Mouse (Mus musculus) retina, adult 2 months (tissue): ENCODE results near the gene Prkce.

Source experiments
- DNase-seq: peaks from one replicate; pipeline ENCODE4 v3.0.0-alpha.2; 2012; ENCODE audit warnings: low read depth, low spot score

Gene Prkce

DNA sequence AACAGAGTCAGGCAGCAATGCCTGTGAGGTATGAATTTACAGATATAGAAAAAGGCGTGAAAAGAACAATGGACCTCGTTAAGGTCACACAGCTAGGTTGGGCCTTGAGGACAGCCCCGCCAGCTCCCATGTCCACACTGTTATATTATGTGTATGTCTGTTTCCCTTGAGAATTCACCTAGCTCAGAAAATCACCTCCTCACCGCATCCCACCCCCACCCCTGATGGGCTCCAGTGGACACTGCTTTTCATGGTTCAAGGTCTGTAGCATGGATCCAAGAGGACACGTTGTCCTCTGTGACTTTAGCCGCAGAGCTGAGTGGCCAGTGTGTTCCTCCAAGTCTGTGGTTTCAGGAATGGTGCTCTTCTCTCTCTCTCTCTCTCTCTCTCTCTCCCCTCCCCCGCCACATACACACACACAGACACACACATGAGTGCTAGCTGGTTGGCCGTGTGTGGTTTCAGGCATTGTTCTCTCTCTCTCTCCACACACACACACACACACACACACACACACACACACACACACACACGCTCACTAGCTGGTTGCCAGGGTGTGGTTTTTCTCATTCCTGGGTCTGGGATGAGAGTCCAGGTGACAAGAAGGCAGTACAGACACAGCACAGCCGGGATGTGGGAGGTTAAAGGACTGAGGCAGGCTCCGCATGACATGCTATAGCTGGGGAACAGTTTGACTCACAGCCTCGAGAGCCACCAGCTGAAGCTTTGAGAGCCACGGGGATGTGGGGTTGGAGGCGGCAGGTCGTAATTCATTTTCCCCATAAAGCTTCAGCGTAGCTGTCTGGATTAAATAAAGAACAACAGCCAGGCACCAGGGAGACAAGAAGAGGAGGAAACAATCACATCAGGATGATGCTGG, 162.7 kb downstream of the Prkce start:
- no peak for DNase-seq

DNA sequence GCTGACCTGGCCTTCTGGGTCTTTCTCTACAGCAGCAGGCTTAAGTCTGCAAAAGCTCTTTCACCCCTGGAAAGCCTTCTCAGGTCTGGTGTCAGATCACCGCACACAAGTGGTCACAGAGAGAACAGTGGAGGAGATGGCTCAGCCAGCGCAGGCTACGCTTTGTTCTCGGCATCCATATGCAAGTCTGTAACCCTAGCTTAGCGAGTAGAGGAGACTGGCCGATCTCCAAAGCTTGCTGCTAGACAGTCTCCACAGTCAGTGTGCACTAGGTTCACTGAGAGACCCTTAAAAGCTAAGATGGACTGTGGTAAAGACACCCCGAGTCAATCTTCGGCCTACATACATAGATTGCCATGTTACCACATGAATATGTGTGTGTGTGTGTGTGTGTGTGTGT, 164.2 kb downstream of the Prkce start:
- DNase-seq = no peak

- no peak for DNase-seq
Observed at GRCm38 (mm10) chr17:86334990-86335389, 167.4 kb downstream of the Prkce start.

GRCm38 (mm10) chr17:86336652-86337073, 169.1 kb downstream of the Prkce start:
- no peak for DNase-seq

- no peak for DNase-seq
Observed at GRCm38 (mm10) chr17:86337076-86337475, 169.5 kb downstream of the Prkce start.

GRCm38 (mm10) chr17:86338328-86338727, 170.7 kb downstream of the Prkce start:
- DNase-seq = no peak

- DNase-seq = no peak
Observed at GRCm38 (mm10) chr17:86344032-86344431, 176.4 kb downstream of the Prkce start.

DNA sequence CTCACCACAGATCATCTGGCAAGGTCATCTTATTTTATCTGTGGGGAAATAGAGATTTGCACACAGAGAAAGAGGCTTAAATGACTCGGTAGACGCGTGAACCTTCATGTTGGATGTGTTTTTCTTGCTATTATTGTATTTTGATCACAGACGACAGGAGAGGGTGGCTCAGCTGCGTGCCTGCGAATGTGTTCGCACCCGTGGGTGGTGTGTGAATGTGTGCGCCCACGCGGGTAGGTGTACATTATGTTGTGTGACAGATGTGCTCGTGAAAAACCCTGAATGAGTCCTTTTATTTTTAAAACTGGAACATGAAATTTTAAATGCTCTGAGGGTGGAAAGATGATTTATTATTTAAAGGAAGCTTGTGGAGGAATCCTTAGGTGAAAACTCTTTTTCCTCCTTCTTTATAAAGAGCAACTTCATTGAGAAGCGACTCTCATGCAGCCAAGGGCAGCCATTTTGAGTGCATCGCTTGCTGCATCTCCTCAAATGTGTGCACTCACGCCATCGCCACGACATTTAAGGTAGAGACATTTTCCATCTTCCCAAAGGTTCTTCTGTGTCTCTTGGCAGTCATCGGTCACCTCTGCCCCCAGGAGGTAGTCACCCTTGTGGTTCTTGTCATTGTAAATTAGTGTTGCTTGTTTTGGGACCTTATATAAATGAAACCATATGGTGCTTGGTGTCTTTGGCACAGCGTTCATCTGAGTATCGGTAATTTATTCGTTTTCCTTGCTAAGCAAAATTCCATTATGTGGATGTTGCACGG, 177.8 kb downstream of the Prkce start:
- DNase-seq = no peak

DNA sequence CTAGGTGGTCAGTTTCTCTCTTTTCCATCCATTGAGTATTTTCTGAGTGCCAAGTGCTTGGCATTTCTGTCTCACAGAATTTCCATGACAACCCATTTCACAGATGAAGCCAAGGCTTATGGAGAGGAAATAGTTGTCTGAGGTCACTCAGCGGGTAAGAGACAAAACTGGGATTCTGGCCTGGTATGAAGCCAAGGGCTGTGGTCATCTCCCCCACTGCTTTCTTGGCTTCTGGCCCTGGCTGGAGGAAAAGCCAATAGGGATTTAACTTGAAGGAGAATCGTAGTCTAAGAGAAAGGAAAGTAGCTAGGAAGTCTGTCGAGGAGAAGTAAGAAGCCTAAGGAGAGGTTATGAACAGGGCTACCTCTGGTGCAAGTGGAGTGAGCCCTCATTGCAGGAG, 182.7 kb downstream of the Prkce start:
- no peak for DNase-seq

DNA sequence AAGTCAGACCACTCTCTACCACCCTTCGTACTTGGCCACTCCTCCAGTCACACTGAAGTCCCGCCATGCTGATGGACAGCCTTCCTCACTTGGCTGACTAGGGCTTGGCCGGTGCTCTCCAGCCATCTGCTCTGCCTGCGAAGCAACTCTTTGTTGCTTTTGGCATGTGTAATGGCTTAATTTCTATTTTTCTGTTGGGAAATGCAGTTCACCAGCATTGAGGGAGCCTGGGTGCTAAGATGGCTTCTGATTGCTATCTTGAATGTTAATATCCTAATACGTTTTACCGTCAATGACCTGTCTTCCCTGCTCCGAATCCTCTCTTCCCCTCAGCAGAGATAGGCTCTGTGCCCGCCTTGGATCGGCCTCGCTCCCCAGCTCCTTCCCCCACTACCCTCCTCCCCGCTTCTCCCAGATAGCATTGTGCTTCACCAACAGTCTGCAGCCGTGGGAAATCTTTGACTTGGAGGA, 183.2 kb downstream of the Prkce start:
- DNase-seq = no peak

DNA sequence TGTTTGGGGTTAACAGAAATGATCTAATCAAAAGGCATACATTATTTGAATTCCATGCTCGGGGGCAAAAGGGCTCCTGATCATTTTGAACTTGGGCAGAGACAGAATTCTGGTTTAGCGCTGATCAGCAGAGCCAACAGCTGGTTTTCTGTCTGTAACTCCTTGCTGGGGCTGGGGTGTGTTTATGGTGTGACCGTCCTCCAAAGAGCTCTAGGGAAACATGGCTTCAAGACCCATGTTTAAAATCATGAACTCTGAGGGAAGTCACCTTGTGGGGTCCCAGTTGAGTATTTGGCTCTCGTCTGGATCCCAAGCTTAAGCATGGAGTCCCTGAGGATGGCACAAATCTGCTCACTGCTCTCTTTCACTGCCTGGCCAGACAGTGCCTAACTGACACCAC, 183.7 kb downstream of the Prkce start:
- DNase-seq = no peak

DNA sequence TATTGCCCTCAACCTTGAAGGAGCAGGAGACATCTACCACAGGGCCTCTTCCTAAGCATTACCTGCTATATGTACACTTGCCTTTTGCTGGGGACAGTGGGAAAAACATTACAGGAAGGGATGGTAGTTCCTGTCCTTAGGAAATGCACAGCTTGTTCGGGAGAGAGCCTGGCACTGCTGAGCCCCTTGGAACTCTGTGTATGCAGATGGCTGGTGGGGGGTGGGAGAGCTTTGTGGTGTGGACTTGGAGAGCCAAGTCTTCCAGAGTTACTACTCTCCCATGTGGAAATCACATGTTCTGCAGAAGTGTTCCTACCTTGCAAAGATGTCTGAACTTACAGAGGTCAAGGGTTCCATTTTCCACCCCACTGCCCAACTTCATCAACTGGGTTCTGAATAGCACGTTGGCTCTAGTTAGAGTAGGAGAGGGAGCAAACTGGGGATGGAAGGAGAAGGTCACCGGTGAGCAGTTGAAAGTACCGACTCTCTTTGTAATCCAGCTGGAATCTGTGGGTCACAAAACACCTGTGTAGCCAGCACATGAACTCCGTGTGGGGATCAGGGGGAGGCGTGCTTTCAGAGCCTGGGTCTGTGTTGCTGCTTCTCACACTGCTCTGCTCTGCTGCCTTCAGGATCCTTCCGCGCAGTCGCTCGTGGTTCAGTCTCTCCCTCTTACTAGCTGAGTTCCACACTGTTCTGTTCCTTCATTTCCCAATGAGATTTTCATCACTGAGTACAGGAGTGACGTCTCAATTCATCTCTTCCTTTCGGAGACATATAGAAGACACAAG, 184.9 kb downstream of the Prkce start:
- no peak for DNase-seq

DNA sequence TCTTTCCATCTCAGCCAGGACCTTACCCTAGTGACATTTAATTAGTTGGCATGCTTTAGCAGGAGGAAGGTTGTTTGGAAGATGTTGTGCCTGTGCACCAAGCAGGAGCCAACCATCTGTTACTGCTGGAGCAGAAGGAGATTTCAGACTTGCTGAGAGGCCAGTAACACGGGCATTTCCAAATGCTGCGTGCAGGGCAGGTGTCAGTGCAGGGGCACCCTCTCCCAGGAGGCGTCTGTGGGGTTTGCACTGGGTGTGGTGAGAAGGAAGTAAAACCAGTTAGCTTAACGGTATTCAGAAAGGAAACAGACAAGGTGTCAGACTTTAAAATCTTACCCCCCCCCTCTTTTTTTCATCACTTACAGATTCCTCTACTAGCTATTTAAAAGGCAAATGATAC, 186.1 kb downstream of the Prkce start:
- DNase-seq = no peak

DNA sequence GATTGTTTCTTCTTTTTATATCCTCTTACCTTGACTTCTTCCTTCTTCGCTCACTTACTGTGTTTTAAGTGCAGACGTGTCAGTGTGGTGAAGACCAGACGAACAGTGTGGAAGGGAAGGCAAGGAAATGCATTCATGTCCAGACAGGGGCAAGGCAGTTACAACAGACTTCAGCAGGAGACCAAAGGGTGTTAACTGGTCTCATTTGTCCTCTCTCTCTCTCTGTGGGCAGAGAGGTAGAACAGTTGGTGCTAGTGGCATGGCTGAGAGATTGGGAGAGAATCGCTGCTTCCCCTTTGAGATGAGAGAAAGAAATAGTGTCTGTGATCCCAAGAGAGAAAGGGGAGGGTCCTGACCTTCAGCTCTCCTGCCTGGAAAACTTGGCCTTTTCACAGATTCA, 186.5 kb downstream of the Prkce start:
- no peak for DNase-seq

DNA sequence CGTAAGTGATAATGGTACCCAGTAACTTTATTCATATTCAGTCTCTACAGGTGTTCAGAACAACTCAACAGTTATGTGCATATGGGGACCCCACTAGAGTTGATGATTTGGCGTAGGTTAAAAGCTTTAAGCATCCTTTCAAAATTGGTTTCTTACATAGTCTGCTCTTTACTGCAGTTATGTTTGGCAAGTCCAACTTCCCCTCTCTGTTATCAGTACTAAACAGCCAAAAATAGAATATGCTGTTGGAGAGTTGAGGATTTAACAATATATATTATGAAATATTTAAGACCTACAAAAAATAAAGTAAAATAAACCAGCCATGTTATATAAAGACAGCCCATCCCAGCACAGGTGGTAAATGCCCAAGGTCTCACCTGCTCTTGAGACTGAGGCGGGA, 187.3 kb downstream of the Prkce start:
- DNase-seq = no peak

DNA sequence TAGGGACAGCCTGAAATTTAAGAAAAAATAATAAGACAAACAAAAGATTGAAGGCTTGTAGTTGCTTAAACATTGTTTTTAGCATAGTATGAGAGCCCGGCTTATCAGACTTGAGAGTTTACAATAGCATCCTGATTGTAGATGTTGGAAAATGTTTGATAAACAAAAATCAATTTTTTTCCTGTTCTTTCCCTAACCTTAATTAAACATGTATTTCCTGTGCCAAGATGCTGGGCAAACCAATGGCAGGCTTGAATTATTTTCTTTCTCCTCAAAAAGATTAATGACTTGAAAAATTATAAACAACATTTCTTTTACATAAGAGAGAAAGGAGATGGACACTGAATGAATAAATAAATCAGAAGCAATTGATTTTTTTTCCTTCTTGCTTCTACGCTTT, 187.7 kb downstream of the Prkce start:
- no peak for DNase-seq

- DNase-seq = no peak
Observed at GRCm38 (mm10) chr17:86355772-86356451, 188.3 kb downstream of the Prkce start.

DNA sequence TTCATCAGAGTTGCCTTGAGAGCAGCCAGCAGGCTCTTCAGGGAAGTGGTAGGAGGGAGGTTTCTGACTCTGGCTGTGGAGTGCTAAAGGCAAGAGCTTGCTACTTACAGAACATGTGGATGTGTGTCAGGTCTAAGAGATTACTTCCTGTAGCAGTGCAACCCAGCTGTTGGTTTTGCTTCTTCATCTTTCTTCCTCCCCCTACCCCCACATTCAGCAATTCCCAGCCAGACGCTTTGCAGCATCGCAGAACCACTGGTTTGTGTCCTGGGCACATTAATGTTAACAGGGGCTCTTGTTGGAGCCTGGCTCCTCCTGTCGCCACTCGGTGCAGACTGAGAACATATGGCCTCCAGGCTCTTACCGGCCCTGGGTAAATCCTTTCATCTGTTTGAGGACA, 190.8 kb downstream of the Prkce start:
- DNase-seq = no peak

- no peak for DNase-seq
Observed at GRCm38 (mm10) chr17:86358847-86359246, 191.3 kb downstream of the Prkce start.

DNA sequence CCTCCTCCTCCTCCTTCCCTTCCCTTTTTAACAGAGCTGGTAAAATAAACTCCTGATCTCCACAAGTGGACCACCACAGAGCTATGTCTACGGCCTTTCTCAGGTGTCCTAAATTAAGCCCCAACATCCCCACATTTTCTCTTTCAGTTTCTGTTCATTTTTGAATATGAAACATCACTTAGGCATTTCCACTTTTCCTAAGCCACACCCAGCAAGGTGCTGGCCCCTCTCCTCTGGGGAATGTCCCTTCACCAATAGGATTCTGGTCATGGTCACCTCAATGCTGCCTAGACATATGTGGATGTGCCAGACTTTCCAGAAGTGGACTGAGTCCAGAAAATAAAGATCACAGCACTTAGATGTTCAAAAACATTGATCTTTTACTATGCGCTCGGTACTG, 193.3 kb downstream of the Prkce start:
- no peak for DNase-seq

DNA sequence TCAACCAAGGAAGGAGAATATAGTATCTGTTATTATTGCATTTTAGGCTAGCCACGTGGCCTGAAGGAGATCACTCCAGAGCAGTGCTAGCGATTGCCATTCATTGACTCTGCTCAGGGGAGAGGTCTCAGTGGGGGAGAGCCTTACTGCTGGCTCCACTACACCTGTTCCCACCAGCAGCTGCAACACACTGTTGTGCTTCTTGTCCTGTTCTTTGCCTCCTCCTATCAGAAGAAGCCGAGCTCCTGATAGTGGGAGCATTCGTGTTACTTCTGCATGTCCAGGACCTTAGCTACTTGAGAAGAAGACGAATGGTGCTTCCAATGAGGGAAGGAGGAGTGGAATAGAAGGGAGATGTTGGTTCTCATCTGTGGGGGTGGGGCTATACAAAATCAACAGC, 195.8 kb downstream of the Prkce start:
- no peak for DNase-seq
